Mouse (Mus musculus) spleen, adult 2 months (tissue): ENCODE data around the gene Gm20388. TPM values are rescaled to one million over a fixed set of nuclear protein-coding genes. Genes with fewer than 3 reads are reported as not detected.

Source experiments
- DNase-seq, 2 experiments: peaks; one replicate each; pipeline versions ENCODE4 v3.0.0 to v3.0.0-alpha.2; 2012 to 2021; ENCODE audit warnings: low spot score in 2 of 2, low read depth in 1 of 2
- H3K27ac ChIP-seq: fragments of 200-500 bp; 2 replicates; pipeline ENCODE4 v1.5.1; 2012; ENCODE audit warnings: low read length, inconsistent platforms; ENCODE audit not compliant: insufficient read depth
- H3K27me3 ChIP-seq: fragments of 200-500 bp; 2 replicates; pipeline ENCODE4 v1.6.1; 2012; ENCODE audit warnings: mild to moderate bottlenecking, moderate library complexity, low read length, inconsistent platforms; ENCODE audit not compliant: control insufficient read depth, insufficient read depth
- H3K36me3 ChIP-seq: fragments of 200-500 bp; 2 replicates; pipeline ENCODE4 v1.6.1; 2012; ENCODE audit warnings: mild to moderate bottlenecking, low read length, inconsistent platforms; ENCODE audit not compliant: control insufficient read depth, insufficient read depth
- H3K4me1 ChIP-seq: fragments of 200-500 bp; 2 replicates; pipeline ENCODE4 v1.6.1; 2011; ENCODE audit warnings: inconsistent platforms; ENCODE audit not compliant: control insufficient read depth, insufficient read depth, insufficient read length
- H3K4me3 ChIP-seq: fragments of 200-500 bp; 2 replicates; pipeline ENCODE4 v1.5.1; 2011; ENCODE audit warnings: mild to moderate bottlenecking, inconsistent platforms; ENCODE audit not compliant: insufficient read depth, insufficient read length; ENCODE audit errors: extremely low read depth
- CTCF ChIP-seq: fragments of 200-500 bp; IDR thresholded peaks from 2 replicates; pipeline ENCODE4 v1.5.1; 2011; ENCODE audit warnings: mild to moderate bottlenecking, inconsistent platforms; ENCODE audit not compliant: insufficient read depth, insufficient read length, insufficient replicate concordance; ENCODE audit errors: extremely low read depth
- POLR2A ChIP-seq: fragments of 200-500 bp; IDR thresholded peaks from 2 replicates; pipeline ENCODE4 v1.6.1; 2011; ENCODE audit warnings: low read depth, low read length, inconsistent platforms
- WGBS: fragments of 180-500 bp; shearing (Covaris S2); methylation state at CpG from one replicate; pipeline ENCODE4 v1.1.7; 2018; 5-methylcytosine and 5-hydroxymethylcytosine counted together
- polyA plus RNA-seq: library from polyadenylated mRNA; depleted of rRNA; stranded (reverse); fragments of >200 nt; gene quantifications from 2 replicates; pipeline ENCODE4 v1.2.3, GENCODE M21; 2012

Gene Gm20388
- polyA plus RNA-seq, 1 experiment = 26.1 TPM

GRCm38 (mm10) chr8:120101068-120101972 is 190.7 kb downstream of the Gm20388 start, which contains the start of gene Zdhhc7:
Gene Zdhhc7, minus strand, starts transcription at chr8:120101482.
- peaks cover 9% of the 10 kb centered on the region; the same call in 1 of the 2 replicates for H3K4me1 ChIP-seq
- no peak for TF ChIP-seq CTCF
- peak; percentile 45; the same call in 1 of the 2 replicates for TF ChIP-seq POLR2A
- H3K4me3 ChIP-seq = peak within 1 kb of the TSS; percentile 96
- no peaks in the 10 kb centered on the region for H3K27me3 ChIP-seq
- H3K36me3 ChIP-seq = no peaks in the 10 kb centered on the region
- WGBS = under 1% methylated on average over 88 of the region's 88 CpGs
- H3K27ac ChIP-seq = peak within 1 kb of the TSS; percentile 95
- peak; percentile 44 to 68 for DNase-seq

- Histone ChIP-seq H3K36me3 (no peaks in the 10 kb centered on the region), H3K4me1 (peaks cover 9% of the 10 kb centered on the region; the same call in 1 of the 2 replicates), H3K27ac (peak overlapping the region; percentile 23; the same call in 1 of the 2 replicates), H3K27me3 (no peaks in the 10 kb centered on the region), H3K4me3 (no peak overlapping the region)
- no peak for DNase-seq
- no peak for TF ChIP-seq POLR2A
- no peak for TF ChIP-seq CTCF
- WGBS = 86% methylated on average over 9 of the region's 9 CpGs
These were observed 193.3 kb downstream of the Gm20388 start for GRCm38 (mm10) chr8:120103916-120104315.

GRCm38 (mm10) chr8:120104721-120105272 is 194.2 kb downstream of the Gm20388 start:
- peak overlapping the region; percentile 64 for H3K27ac ChIP-seq
- TF ChIP-seq CTCF (no peak), POLR2A (no peak)
- DNase-seq = no peak
- peaks cover 12% of the 10 kb centered on the region; the same call in 1 of the 2 replicates for H3K4me1 ChIP-seq
- H3K27me3 ChIP-seq = no peaks in the 10 kb centered on the region
- 33% methylated on average over 9 of the region's 9 CpGs for WGBS
- no peak overlapping the region for H3K4me3 ChIP-seq
- H3K36me3 ChIP-seq = no peaks in the 10 kb centered on the region

- H3K4me3 ChIP-seq = no peak overlapping the region
These were observed 198.5 kb downstream of the Gm20388 start for GRCm38 (mm10) chr8:120109149-120109548.

GRCm38 (mm10) chr8:120110966-120111365 is 200.3 kb downstream of the Gm20388 start:
- Histone ChIP-seq H3K27me3 (peaks cover 7% of the 10 kb centered on the region; the same call in 1 of the 2 replicates), H3K4me1 (peaks cover 13% of the 10 kb centered on the region), H3K36me3 (no peaks in the 10 kb centered on the region), H3K27ac (no peak overlapping the region), H3K4me3 (no peak overlapping the region)
- no peak for DNase-seq
- 88% methylated on average over 4 of the region's 4 CpGs for WGBS
- TF ChIP-seq CTCF (no peak), POLR2A (no peak)

More at GRCm38 (mm10) chr8:120109149-120109548, 198.5 kb downstream of the Gm20388 start:
- Histone ChIP-seq H3K4me1 (peaks cover 8% of the 10 kb centered on the region), H3K36me3 (no peaks in the 10 kb centered on the region), H3K27ac (peak overlapping the region; percentile 29), H3K27me3 (peaks cover 2% of the 10 kb centered on the region; the same call in 1 of the 2 replicates)
- no peak for TF ChIP-seq POLR2A
- TF ChIP-seq CTCF = no peak
- WGBS = 26% methylated on average over 3 of the region's 3 CpGs
- DNase-seq = no peak

- Histone ChIP-seq H3K36me3 (no peaks in the 10 kb centered on the region), H3K27ac (no peak overlapping the region), H3K27me3 (peaks cover 7% of the 10 kb centered on the region; the same call in 1 of the 2 replicates), H3K4me1 (peaks cover 13% of the 10 kb centered on the region), H3K4me3 (no peak overlapping the region)
- TF ChIP-seq POLR2A (no peak), CTCF (no peak)
- 89% methylated on average over 4 of the region's 4 CpGs for WGBS
- no peak for DNase-seq
These were observed 200.7 kb downstream of the Gm20388 start for GRCm38 (mm10) chr8:120111382-120111781.

- TF ChIP-seq POLR2A (no peak), CTCF (no peak)
- no peaks in the 10 kb centered on the region for H3K36me3 ChIP-seq
- H3K27ac ChIP-seq = peak overlapping the region; percentile 66
- peaks cover 13% of the 10 kb centered on the region for H3K4me1 ChIP-seq
- no peak overlapping the region for H3K4me3 ChIP-seq
- peaks cover 7% of the 10 kb centered on the region; the same call in 1 of the 2 replicates for H3K27me3 ChIP-seq
- no peak for DNase-seq
- 32% methylated on average over 5 of the region's 5 CpGs for WGBS
These were observed 201.9 kb downstream of the Gm20388 start for GRCm38 (mm10) chr8:120112535-120112934.
